Mouse (Mus musculus): ENCODE data around the gene Nfu1. TPM values are rescaled to one million over a fixed set of nuclear protein-coding genes. Genes with fewer than 3 reads are reported as not detected.
"Not testable (repeated sequence)": the region's sequence is repeated elsewhere in the genome, so short reads cannot be mapped to it uniquely, and the experiment has no call there.

Gene Nfu1
- total RNA-seq, 2 experiments from 2014 or later, result 72.8 to 77.8 TPM

GRCm38 (mm10) chr6:87018874-87019273 is 9.8 kb downstream of the Nfu1 start:
- no peak for DNase-seq
- intact Hi-C loops (cut with DNase I), result no loop called here

- intact Hi-C loops (cut with DNase I), result no loop called here
- DNase-seq, result no peak
Measured at GRCm38 (mm10) chr6:87021791-87022190, 12.8 kb downstream of the Nfu1 start.

GRCm38 (mm10) chr6:87026980-87027379 is 17.9 kb downstream of the Nfu1 start:
- intact Hi-C loops (cut with DNase I), result no loop called here
- DNase-seq, result no peak

- intact Hi-C loops (cut with DNase I), result no loop called here
- DNase-seq, result no peak
Measured at GRCm38 (mm10) chr6:87028881-87029280, 19.8 kb downstream of the Nfu1 start.

GRCm38 (mm10) chr6:87031310-87031709 is 22.3 kb downstream of the Nfu1 start:
- DNase-seq; intact Hi-C loops (cut with DNase I): not testable (repeated sequence)

GRCm38 (mm10) chr6:87032401-87032800 is 23.4 kb downstream of the Nfu1 start:
- intact Hi-C loops (cut with DNase I), result no loop called here
- no peak for DNase-seq

GRCm38 (mm10) chr6:87034395-87034794 is 25.4 kb downstream of the Nfu1 start:
- DNase-seq, result no peak
- intact Hi-C loops (cut with DNase I), result no loop called here

- DNase-seq, result peak in 1 of 2 experiments; percentile 13
- intact Hi-C loops (cut with DNase I), result no loop called here
Measured at GRCm38 (mm10) chr6:87037826-87038620, 29.0 kb downstream of the Nfu1 start.

GRCm38 (mm10) chr6:87039161-87039560 is 30.1 kb downstream of the Nfu1 start:
- intact Hi-C loops (cut with DNase I), result no loop called here
- DNase-seq, result no peak

GRCm38 (mm10) chr6:87040971-87041370 is 31.9 kb downstream of the Nfu1 start:
- intact Hi-C loops (cut with DNase I), result loop anchor here (2.0 kb wide), 1 partner anchor 30 kb away; no protein-coding TSS in a partner anchor
- no peak for DNase-seq

GRCm38 (mm10) chr6:87041431-87041830 is 32.4 kb downstream of the Nfu1 start:
- no peak for DNase-seq
- intact Hi-C loops (cut with DNase I), result loop anchor here (2.0 kb wide), 1 partner anchor 31 kb away; no protein-coding TSS in a partner anchor

GRCm38 (mm10) chr6:87042004-87042336 is 32.9 kb downstream of the Nfu1 start:
- intact Hi-C loops (cut with DNase I), result no loop called here
- no peak for DNase-seq

GRCm38 (mm10) chr6:87042337-87043130 is 33.5 kb downstream of the Nfu1 start, which contains the start of gene Gfpt1:
Gene Gfpt1 (plus strand): TSS chr6:87042846.
- intact Hi-C loops (cut with DNase I), result no loop called here
- peak; percentile 96 to 97 for DNase-seq

- DNase-seq, result no peak
- intact Hi-C loops (cut with DNase I), result no loop called here
Measured at GRCm38 (mm10) chr6:87043131-87043516, 34.1 kb downstream of the Nfu1 start.

GRCm38 (mm10) chr6:87044895-87045294 is 35.9 kb downstream of the Nfu1 start:
- no peak for DNase-seq
- intact Hi-C loops (cut with DNase I), result no loop called here

GRCm38 (mm10) chr6:87045507-87045906 is 36.5 kb downstream of the Nfu1 start:
- intact Hi-C loops (cut with DNase I), result no loop called here
- no peak for DNase-seq

- intact Hi-C loops (cut with DNase I); DNase-seq: not testable (repeated sequence)
Measured at GRCm38 (mm10) chr6:87048712-87049111, 39.7 kb downstream of the Nfu1 start.

GRCm38 (mm10) chr6:87051886-87052425 is 42.9 kb downstream of the Nfu1 start:
- intact Hi-C loops (cut with DNase I), result no loop called here
- no peak for DNase-seq

GRCm38 (mm10) chr6:87054193-87054592 is 45.2 kb downstream of the Nfu1 start:
- DNase-seq, result no peak
- intact Hi-C loops (cut with DNase I), result no loop called here

- DNase-seq, result no peak
- intact Hi-C loops (cut with DNase I), result no loop called here
Measured at GRCm38 (mm10) chr6:87059754-87060153, 50.7 kb downstream of the Nfu1 start.

- intact Hi-C loops (cut with DNase I), result no loop called here
- no peak for DNase-seq
Measured at GRCm38 (mm10) chr6:87063586-87063985, 54.5 kb downstream of the Nfu1 start.

- intact Hi-C loops (cut with DNase I), result no loop called here
- no peak for DNase-seq
Measured at GRCm38 (mm10) chr6:87068209-87068608, 59.2 kb downstream of the Nfu1 start.
